Mouse (Mus musculus) megakaryocyte, embryonic 14.5 days (primary cell): ENCODE measurements around the gene Mettl15.

ENCODE experiments used
- FLI1 ChIP-seq: IDR thresholded peaks from 2 replicates; pipeline ENCODE4 v1.6.1; 2012; ENCODE audit warnings: low read length, inconsistent platforms, mixed read lengths
- GATA1 ChIP-seq: IDR thresholded peaks from 3 replicates; pipeline ENCODE4 v1.6.1; 2012; ENCODE audit warnings: mixed read lengths, low read length, inconsistent platforms, borderline replicate concordance

DNA sequence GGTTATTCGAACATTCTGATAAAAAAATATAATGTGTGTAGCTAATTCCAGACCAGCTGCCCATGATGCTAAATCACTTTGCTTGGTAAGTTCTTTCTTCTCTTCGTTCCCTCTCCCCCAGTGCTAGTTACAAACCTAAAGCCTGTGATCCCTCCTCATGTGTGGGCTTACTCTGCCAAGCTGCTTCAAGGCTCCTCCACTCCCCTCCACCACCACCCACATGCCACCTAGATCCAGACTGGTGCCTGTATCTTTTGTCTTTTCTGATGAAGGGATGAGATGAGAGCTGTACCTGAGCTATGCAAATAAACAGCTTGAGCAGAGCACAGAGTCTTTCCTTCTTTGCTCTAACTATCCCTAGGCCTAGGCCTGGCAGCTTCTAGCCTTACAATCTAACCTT lies 72.5 kb downstream of the Mettl15 start:
- TF ChIP-seq GATA1 (no peak), FLI1 (no peak)
